Mouse (Mus musculus) stomach, postnatal 0 days (tissue): ENCODE measurements around the gene Mob3a.

Source experiments
- CTCF ChIP-seq: IDR thresholded peaks from 2 replicates; pipeline ENCODE4 v1.5.1; 2016; ENCODE audit warnings: antibody characterized with exemption, low read depth, mild to moderate bottlenecking, moderate library complexity
- EP300 ChIP-seq: optimal IDR thresholded peaks from 2 replicates; pipeline ENCODE3; 2016; ENCODE audit warnings: antibody characterized with exemption

DNA sequence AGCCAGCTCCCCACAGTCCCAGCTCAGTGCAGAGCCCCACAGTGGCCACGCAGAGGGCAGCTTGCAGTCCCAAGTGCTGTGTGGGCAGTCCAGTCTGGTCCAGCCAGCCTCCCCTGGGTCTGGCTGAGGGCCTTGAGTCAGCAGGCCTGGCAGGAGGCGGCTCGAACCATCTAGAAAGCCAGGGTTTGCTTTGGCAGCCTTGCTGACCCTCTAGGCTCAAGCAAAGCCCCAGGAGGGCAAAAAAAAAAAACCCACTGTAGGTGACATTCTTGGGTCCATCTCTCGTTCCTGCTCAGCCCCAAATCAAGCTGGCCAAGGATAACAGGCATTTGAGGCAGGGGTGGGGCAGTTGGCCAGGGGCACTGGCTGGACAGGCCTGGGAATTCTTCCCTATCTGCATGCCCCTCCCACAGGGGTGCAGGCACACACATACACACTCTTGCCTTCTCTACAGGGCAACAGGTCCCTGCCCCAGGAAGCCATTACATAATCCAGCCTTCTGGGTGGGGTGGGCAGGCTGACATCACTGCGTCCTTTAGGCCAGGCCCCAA, 27.5 kb downstream of the Mob3a start:
- no peak for TF ChIP-seq EP300
- no peak; the same call in 1 of the 2 replicates for TF ChIP-seq CTCF
